Mouse (Mus musculus) adrenal gland, adult 8-10 months (tissue): Measurements from ENCODE around the gene Olfr916. TPM values are rescaled to one million over a fixed set of nuclear protein-coding genes. Genes with fewer than 3 reads are reported as not detected.

Source experiments
- DNase-seq: peaks from one replicate; pipeline ENCODE4 v3.0.0; 2022
- total RNA-seq, 4 experiments: library from RNA; stranded (reverse); gene quantifications; 2 replicates each; pipeline ENCODE4 v1.2.4; 2022

Gene Olfr916
- not detected for total RNA-seq

GRCm38 (mm10) chr9:38659775-38660174 lies at the start of gene Olfr916:
TSS of gene Olfr916 (minus strand) at chr9:38659875.
- no peak for DNase-seq

- no peak for DNase-seq
Observed at GRCm38 (mm10) chr9:38674501-38674900, 14.8 kb upstream of the Olfr916 start, which contains the start of gene Olfr918. TSS of gene Olfr918 (minus strand) at chr9:38674601.

GRCm38 (mm10) chr9:38672887-38673286 lies 13.2 kb upstream of the Olfr916 start:
- DNase-seq, result no peak

GRCm38 (mm10) chr9:38665742-38666141 lies 6.1 kb upstream of the Olfr916 start, which contains the start of gene Olfr917:
TSS of gene Olfr917 (minus strand) at chr9:38665842.
- no peak for DNase-seq

- DNase-seq, result no peak
Observed at GRCm38 (mm10) chr9:38632406-38632805, 27.3 kb downstream of the Olfr916 start.

Other genes with a start within 250 kb of the Olfr916 start
- not detected for gene Olfr901, start 230.4 kb downstream of the Olfr916 start, total RNA-seq
- not detected for gene Olfr902, start 212.2 kb downstream of the Olfr916 start, total RNA-seq
- not detected for gene Olfr904, start 196.7 kb downstream of the Olfr916 start, total RNA-seq
- gene Olfr905, start 188.8 kb downstream of the Olfr916 start, total RNA-seq, result under 1 TPM in 1 of 4 experiments, not detected in 3; 0.06 TPM
- gene Olfr906, start 172.8 kb downstream of the Olfr916 start, total RNA-seq, result not detected
- not detected for gene Olfr907, start 164.1 kb downstream of the Olfr916 start, total RNA-seq
- gene Olfr911-ps1, start 138.3 kb downstream of the Olfr916 start, total RNA-seq, result not detected
- gene Olfr910, start 122.0 kb downstream of the Olfr916 start, total RNA-seq, result not detected
- not detected for gene Olfr912, start 79.7 kb downstream of the Olfr916 start, total RNA-seq
- gene Olfr913, start 67.1 kb downstream of the Olfr916 start, total RNA-seq, result not detected
- not detected for gene Olfr914, start 54.8 kb downstream of the Olfr916 start, total RNA-seq
- gene Olfr917, start 6.0 kb upstream of the Olfr916 start, total RNA-seq, result not detected
- gene Olfr918, start 14.7 kb upstream of the Olfr916 start, total RNA-seq, result not detected
- gene Olfr919, start 43.8 kb upstream of the Olfr916 start, total RNA-seq, result not detected
- 10 to 100 TPM; 50.5 to 75.2 (median 60.9) TPM for gene Vwa5a, start 58.4 kb upstream of the Olfr916 start, total RNA-seq
- under 1 TPM; 0.23 to 0.83 (median 0.51) TPM for gene Olfr920, start 92.4 kb upstream of the Olfr916 start, total RNA-seq
- gene Olfr921, start 113.2 kb upstream of the Olfr916 start, total RNA-seq, result under 1 TPM in 1 of 4 experiments, not detected in 3; 0.05 TPM
- gene Olfr922, start 154.7 kb upstream of the Olfr916 start, total RNA-seq, result not detected
- not detected for gene Olfr923, start 166.7 kb upstream of the Olfr916 start, total RNA-seq
- gene Olfr924, start 184.6 kb upstream of the Olfr916 start, total RNA-seq, result not detected
- not detected for gene Olfr26, start 195.2 kb upstream of the Olfr916 start, total RNA-seq
- not detected for gene Olfr926, start 217.3 kb upstream of the Olfr916 start, total RNA-seq